Mouse (Mus musculus) c-Kit-positive CD71-negative TER-119-negative erythroid progenitor cells, embryonic 14.5 days (primary cell): ENCODE measurements around the gene Gm16440.
"Not testable (repeated sequence)": the region's sequence is repeated elsewhere in the genome, so short reads cannot be mapped to it uniquely, and the experiment has no call there.

Source experiments
- DNase-seq: peaks from one replicate; pipeline ENCODE4 v3.0.0-alpha.2; 2013; ENCODE audit warnings: low read depth

Gm16440 gene

DNA sequence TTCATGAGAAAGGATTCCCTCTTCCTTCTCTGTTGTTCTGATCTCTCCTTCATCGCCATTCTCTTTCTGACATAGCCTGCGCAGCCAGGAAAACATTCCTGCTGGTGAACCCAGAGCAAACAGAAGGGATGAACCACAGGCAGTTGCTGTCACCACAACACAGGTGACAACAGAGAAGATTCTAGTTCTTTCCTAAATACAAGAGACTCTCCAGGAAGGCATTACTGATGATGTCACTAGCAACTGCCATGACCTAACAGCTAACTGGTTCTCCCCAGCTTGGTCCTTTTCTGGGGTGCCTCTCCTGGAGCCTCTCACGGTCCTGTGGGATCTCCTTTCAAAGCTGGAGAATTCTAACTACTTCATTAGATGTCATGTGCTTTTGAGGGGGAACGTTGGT is at the start of gene Gm16440:
Gene Gm16440, minus strand, starts transcription at position 101 of the 400 bp plus-strand sequence.
- DNase-seq, result not testable (repeated sequence)

- not testable (repeated sequence) for DNase-seq
These were observed 36.6 kb upstream of the Gm16440 start for GRCm38 (mm10) chr14:6426766-6427165.

- DNase-seq, result not testable (repeated sequence)
These were observed 36.2 kb upstream of the Gm16440 start for GRCm38 (mm10) chr14:6426353-6426752.

DNA sequence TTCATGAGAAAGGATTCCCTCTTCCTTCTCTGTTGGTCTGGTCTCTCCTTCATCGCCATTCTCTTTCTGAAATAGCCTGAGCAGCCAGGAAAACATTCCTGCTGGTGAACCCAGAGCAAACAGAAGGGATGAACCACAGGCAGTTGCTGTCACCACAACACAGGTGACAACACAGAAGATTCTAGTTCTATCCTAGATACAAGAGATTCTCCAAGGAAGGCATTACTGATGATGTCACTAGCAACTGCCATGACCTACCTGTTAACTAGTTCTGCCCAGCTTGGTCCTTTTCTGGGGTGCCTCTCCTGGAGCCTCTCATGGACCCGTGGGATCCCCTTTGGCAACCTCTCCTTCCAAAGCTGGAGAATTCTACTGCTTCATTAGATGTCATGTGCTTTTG is 22.3 kb upstream of the Gm16440 start, which contains the start of gene Gm3591:
Gene Gm3591, minus strand, starts transcription at position 101 of the 400 bp plus-strand sequence.
- DNase-seq, result not testable (repeated sequence)

- not testable (repeated sequence) for DNase-seq
These were observed 46.5 kb downstream of the Gm16440 start, which contains the start of gene Gm3618 for GRCm38 (mm10) chr14:6343578-6343977. Gene Gm3618 (minus strand): TSS chr14:6343678.
